Comparison of ENCODE assay signal across 8 mouse cellular contexts in genomic region chr7:7121602-7121980, GRCm38 (mm10). TPM values are rescaled to one million over a fixed set of nuclear protein-coding genes. Genes with fewer than 3 reads are reported as not detected.
DNase-seq lines count a peak whose midpoint lies in the region; ATAC-seq and TF ChIP-seq lines count a peak whose summit lies in the region.

No protein-coding gene starts in this region.

- H3K4me3 ChIP-seq in cerebellum, adult 2 months (replicated peaks; ENCODE audit: insufficient read depth, low read depth, low read length): peak overlapping the region; percentile 6
- peak overlapping the region; percentile 49 for H3K4me3 ChIP-seq in neural tube, embryonic 11.5 days (ENCODE audit: low read depth, low read length)
- H3K4me3 ChIP-seq in liver, embryonic 12.5 days: peak overlapping the region; percentile 67

- 46% methylated on average over 6 of the region's 6 CpGs for WGBS in cerebellum, adult 2 months
- whole genome bisulfite sequencing in neural tube, embryonic 11.5 days: 53% methylated on average over 6 of the region's 6 CpGs
- whole genome bisulfite sequencing in liver, embryonic 12.5 days (ENCODE audit: insufficient replicate concordance): 38% methylated on average over 6 of the region's 6 CpGs

- no peaks in the 10 kb centered on the region for H3K9me3 ChIP-seq in neural tube, embryonic 11.5 days (ENCODE audit: control insufficient read depth, low read length)
- H3K9me3 ChIP-seq in liver, embryonic 12.5 days (replicated peaks): no peaks in the 10 kb centered on the region

- DNase-seq in cerebellum, adult 2 months: no peak
- no peak for DNase-seq in cerebellum, postnatal 4 days (ENCODE audit: low spot score in 2 of 2)
- no peak for DNase-seq in neural tube, embryonic 11.5 days (ENCODE audit: low spot score)
- no peak for DNase-seq in neural tube, embryonic 10.5 days (ENCODE audit: extremely low spot score, low spot score)
- DNase-seq in embryo, embryonic 11 days: no peak
- DNase-seq in right cerebral cortex, postnatal 25 days: no peak
- no peak for DNase-seq in layer of hippocampus, adult 9-11 months

- H3K27ac ChIP-seq in cerebellum, adult 2 months (ENCODE audit: insufficient read depth, low read length): no peak overlapping the region
- H3K27ac ChIP-seq in neural tube, embryonic 11.5 days (ENCODE audit: low read depth, low read length): no peak overlapping the region
- H3K27ac ChIP-seq in liver, embryonic 12.5 days: no peak overlapping the region

- ATAC-seq in neural tube, embryonic 11.5 days (ENCODE audit: insufficient read depth, low FRiP score, low TSS enrichment): no peak
- no peak for ATAC-seq in liver, embryonic 12.5 days

- no peak overlapping the region for H3K9ac ChIP-seq in neural tube, embryonic 11.5 days (ENCODE audit: low read length)
- H3K9ac ChIP-seq in liver, embryonic 12.5 days: peak overlapping the region; percentile 63; the same call in 1 of the 2 replicates

- H3K36me3 ChIP-seq in neural tube, embryonic 11.5 days (ENCODE audit: control insufficient read depth, insufficient read depth, low read length): no peaks in the 10 kb centered on the region
- peaks cover 31% of the 10 kb centered on the region for H3K36me3 ChIP-seq in liver, embryonic 12.5 days

- H3K4me1 ChIP-seq in cerebellum, adult 2 months (ENCODE audit: control insufficient read depth, insufficient read depth, low read length): no peaks in the 10 kb centered on the region; the same call in 1 of the 2 replicates
- H3K4me1 ChIP-seq in neural tube, embryonic 11.5 days (ENCODE audit: control insufficient read depth, insufficient read depth, low read length): 0 out of 2 replicates have a peak, but pooled peaks cover 6% of the 10 kb centered on the region
- peaks cover 14% of the 10 kb centered on the region for H3K4me1 ChIP-seq in liver, embryonic 12.5 days

- TF ChIP-seq CTCF in cerebellum, adult 2 months (IDR thresholded peaks at IDR 0.05; ENCODE audit: borderline replicate concordance, insufficient read depth, low read depth, low read length): no peak

- H3K27me3 ChIP-seq in cerebellum, adult 2 months (ENCODE audit: control insufficient read depth, insufficient read depth, low read length): no peaks in the 10 kb centered on the region
- no peaks in the 10 kb centered on the region for H3K27me3 ChIP-seq in neural tube, embryonic 11.5 days (ENCODE audit: control insufficient read depth, insufficient read depth, low read length)
- no peaks in the 10 kb centered on the region for H3K27me3 ChIP-seq in liver, embryonic 12.5 days (replicated peaks)

- TF ChIP-seq POLR2A in cerebellum, adult 2 months (IDR thresholded peaks at IDR 0.05; ENCODE audit: borderline replicate concordance, insufficient read depth, low read length): no peak

- peak overlapping the region; percentile 52 for H3K4me2 ChIP-seq in neural tube, embryonic 11.5 days (ENCODE audit: low read depth)
- peak overlapping the region; percentile 72 for H3K4me2 ChIP-seq in liver, embryonic 12.5 days

RNA-seq across cellular contexts. Expression of gene Zfp954, which starts 0.3 kb away (rescaled TPM):
- 16.1 and 17.3 TPM in 2 replicates for polyA plus RNA-seq in cerebellum, adult 2 months (2012; rRNA removed)
- polyA plus RNA-seq in neural tube, embryonic 11.5 days (2014; fragmentation: Nextera tagmentation; extraction: Ambion mirVana): 17.4 and 18.7 TPM in 2 replicates
- 5.8 and 5.9 TPM in 2 replicates for polyA plus RNA-seq in liver, embryonic 12.5 days (2016; fragmentation: Nextera tagmentation; extraction: Ambion mirVana)

RNA-seq across cellular contexts. Expression of gene Zfp773, which starts 15.0 kb away (rescaled TPM):
- polyA plus RNA-seq in cerebellum, adult 2 months (2012; rRNA removed): 1.1 and 1.3 TPM in 2 replicates
- polyA plus RNA-seq in neural tube, embryonic 11.5 days (2014; fragmentation: Nextera tagmentation; extraction: Ambion mirVana): 6.6 and 7.0 TPM in 2 replicates
- 0.42 and 0.44 TPM in 2 replicates for polyA plus RNA-seq in liver, embryonic 12.5 days (2016; fragmentation: Nextera tagmentation; extraction: Ambion mirVana)

RNA-seq across cellular contexts. Expression of gene Zfp418, which starts 49.5 kb away (rescaled TPM):
- 4.1 and 4.3 TPM in 2 replicates for polyA plus RNA-seq in cerebellum, adult 2 months (2012; rRNA removed)
- polyA plus RNA-seq in neural tube, embryonic 11.5 days (2014; fragmentation: Nextera tagmentation; extraction: Ambion mirVana): 3.6 and 4.0 TPM in 2 replicates
- polyA plus RNA-seq in liver, embryonic 12.5 days (2016; fragmentation: Nextera tagmentation; extraction: Ambion mirVana): 0.51 and 0.73 TPM in 2 replicates

Comparison
In these comparisons a context has a peak if more than half of its experiments do, and no peak if none do; other contexts are left out.
1. H3K4me3 ChIP-seq: peak in every context shown above with its lines; median percentile 67 in liver, embryonic 12.5 days; 49 in neural tube, embryonic 11.5 days; 6 in cerebellum, adult 2 months.